Mouse (Mus musculus): ENCODE measurements around the gene Fcrl1.

GRCm38 (mm10) chr3:87410605-87411004 lies 34.4 kb downstream of the Fcrl1 start:
- TF ChIP-seq CTCF (IDR thresholded peaks at IDR 0.05; ENCODE audit: extremely low read depth, insufficient read depth, insufficient read length, insufficient replicate concordance) (no peak), POLR2A (IDR thresholded peaks at IDR 0.05; ENCODE audit: low read depth, low read length) (no peak)

Measured in spleen, adult 2 months (tissue).